Mouse (Mus musculus) intestine, postnatal 0 days (tissue): ENCODE results near the gene Sdf2l1. TPM values are rescaled to one million over a fixed set of nuclear protein-coding genes. Genes with fewer than 3 reads are reported as not detected.

Experiments
- ATAC-seq: fragments of 200-750 bp; cut with Nextera tagmentation; 2 replicates; pipeline ENCODE4 v1.8.0; 2017; ENCODE audit warnings: mild to moderate bottlenecking, moderate TSS enrichment, moderate library complexity
- H3K27ac ChIP-seq: fragments of 300-500 bp; sonication (generic); 2 replicates; pipeline ENCODE4 v1.5.1; 2014; ENCODE audit warnings: mild to moderate bottlenecking, low read depth, low read length, moderate library complexity
- H3K27me3 ChIP-seq: fragments of 300-500 bp; sonication (generic); replicated peaks from 2 replicates; pipeline ENCODE4 v1.6.1; 2014; ENCODE audit warnings: low read length, mixed read lengths; ENCODE audit not compliant: control insufficient read depth, insufficient read depth
- H3K36me3 ChIP-seq: fragments of 300-500 bp; sonication (generic); 2 replicates; pipeline ENCODE4 v1.6.1; 2014; ENCODE audit warnings: mild to moderate bottlenecking, moderate library complexity; ENCODE audit not compliant: control insufficient read depth, insufficient read depth
- H3K4me1 ChIP-seq: fragments of 300-500 bp; sonication (generic); replicated peaks from 2 replicates; pipeline ENCODE4 v1.6.1; 2014; ENCODE audit warnings: antibody characterized with exemption, low read length, mixed read lengths; ENCODE audit not compliant: control insufficient read depth, insufficient read depth
- H3K4me2 ChIP-seq: fragments of 300-500 bp; sonication (generic); replicated peaks from 2 replicates; pipeline ENCODE4 v1.6.1; 2014; ENCODE audit warnings: low read depth, mild to moderate bottlenecking, moderate library complexity
- H3K4me3 ChIP-seq: fragments of 300-500 bp; sonication (generic); 2 replicates; pipeline ENCODE4 v1.5.1; 2014; ENCODE audit warnings: low read depth, low read length
- H3K9ac ChIP-seq: fragments of 300-500 bp; sonication (generic); 2 replicates; pipeline ENCODE4 v1.6.1; 2014; ENCODE audit warnings: mild to moderate bottlenecking, low read depth, low read length
- H3K9me3 ChIP-seq: fragments of 300-500 bp; sonication (generic); 2 replicates; pipeline ENCODE4 v1.6.1; 2016; ENCODE audit warnings: mixed run types; ENCODE audit not compliant: control insufficient read depth
- CTCF ChIP-seq: sonication (generic); IDR thresholded peaks from 2 replicates; pipeline ENCODE4 v1.5.1; 2016; ENCODE audit warnings: low read depth, mild to moderate bottlenecking, control low read depth, antibody characterized with exemption, moderate library complexity
- WGBS: fragments of 180-500 bp; shearing (Covaris S2); extraction: QIAGEN DNeasy Blood & Tissue Kit; methylation state at CpG from one replicate; pipeline ENCODE4 v1.1.7; 2014; 5-methylcytosine and 5-hydroxymethylcytosine counted together
- polyA plus RNA-seq: library from polyadenylated mRNA; unstranded; fragments of >200 nt; fragmentation: Nextera tagmentation; extraction: Ambion mirVana; gene quantifications from 2 replicates; pipeline ENCODE4 v1.2.1, GENCODE M21; 2015

Gene Sdf2l1
- polyA plus RNA-seq, 1 experiment from 2014 or later, result 70.3 TPM

- H3K27me3 ChIP-seq, result no peaks in the 10 kb centered on the region
- H3K4me3 ChIP-seq, result no peak overlapping the region
- no peak for ATAC-seq
- no peak overlapping the region for H3K9ac ChIP-seq
- H3K9me3 ChIP-seq, result no peaks in the 10 kb centered on the region
- 87% methylated on average over 1 of the region's 1 CpGs for WGBS
- peaks cover 15% of the 10 kb centered on the region for H3K4me1 ChIP-seq
- H3K36me3 ChIP-seq, result peaks cover 5% of the 10 kb centered on the region; the same call in 1 of the 2 replicates
- no peak overlapping the region for H3K4me2 ChIP-seq
- H3K27ac ChIP-seq, result no peak overlapping the region
- TF ChIP-seq CTCF, result peak; percentile 92
These were observed 4.9 kb downstream of the Sdf2l1 start for GRCm38 (mm10) chr16:17127292-17127691.

- H3K4me3 ChIP-seq, result peak within 1 kb of the TSS; percentile 24
- under 1% methylated on average over 25 of the region's 25 CpGs for WGBS
- no peaks in the 10 kb centered on the region for H3K9me3 ChIP-seq
- H3K4me2 ChIP-seq, result peak within 1 kb of the TSS; percentile 68
- TF ChIP-seq CTCF, result peak; percentile 24; the same call in 1 of the 2 replicates
- peak; percentile 87 for ATAC-seq
- H3K27me3 ChIP-seq, result no peaks in the 10 kb centered on the region
- H3K9ac ChIP-seq, result peak within 1 kb of the TSS; percentile 13; the same call in 1 of the 2 replicates
- H3K36me3 ChIP-seq, result peaks cover 13% of the 10 kb centered on the region; the same call in 1 of the 2 replicates
- no peak within 1 kb of the TSS for H3K27ac ChIP-seq
- peaks cover 8% of the 10 kb centered on the region for H3K4me1 ChIP-seq
These were observed 7.2 kb downstream of the Sdf2l1 start, which contains the start of gene 2610318N02Rik for GRCm38 (mm10) chr16:17124871-17125520. TSS of gene 2610318N02Rik (minus strand) at chr16:17125167.

- no peak for ATAC-seq
- WGBS, result 7% methylated on average over 22 of the region's 22 CpGs
- Histone ChIP-seq H3K4me3 (peak overlapping the region; percentile 24), H3K36me3 (peaks cover 13% of the 10 kb centered on the region; the same call in 1 of the 2 replicates), H3K27me3 (no peaks in the 10 kb centered on the region), H3K4me1 (peaks cover 8% of the 10 kb centered on the region), H3K27ac (no peak overlapping the region), H3K9me3 (no peaks in the 10 kb centered on the region), H3K9ac (peak overlapping the region; percentile 13; the same call in 1 of the 2 replicates), H3K4me2 (peak overlapping the region; percentile 68)
- TF ChIP-seq CTCF, result no peak
These were observed 7.9 kb downstream of the Sdf2l1 start for GRCm38 (mm10) chr16:17124119-17124870.

- H3K4me3 ChIP-seq, result no peak overlapping the region
- no peak for ATAC-seq
- H3K9me3 ChIP-seq, result no peaks in the 10 kb centered on the region
- H3K27ac ChIP-seq, result no peak overlapping the region
- WGBS, result 66% methylated on average over 13 of the region's 14 CpGs
- no peak for TF ChIP-seq CTCF
- no peak overlapping the region for H3K4me2 ChIP-seq
- peaks cover 17% of the 10 kb centered on the region; the same call in 1 of the 2 replicates for H3K36me3 ChIP-seq
- no peak overlapping the region for H3K9ac ChIP-seq
- H3K27me3 ChIP-seq, result no peaks in the 10 kb centered on the region
- H3K4me1 ChIP-seq, result peaks cover 8% of the 10 kb centered on the region
These were observed 10.6 kb downstream of the Sdf2l1 start for GRCm38 (mm10) chr16:17121569-17121968.

- no peak for TF ChIP-seq CTCF
- no peaks in the 10 kb centered on the region for H3K4me1 ChIP-seq
- no peak for ATAC-seq
- WGBS, result 87% methylated on average over 5 of the region's 5 CpGs
- H3K27ac ChIP-seq, result no peak overlapping the region; the same call in 1 of the 2 replicates
- H3K27me3 ChIP-seq, result no peaks in the 10 kb centered on the region
- no peaks in the 10 kb centered on the region for H3K9me3 ChIP-seq
- no peak overlapping the region for H3K4me3 ChIP-seq
- H3K4me2 ChIP-seq, result no peak overlapping the region
- peaks cover 17% of the 10 kb centered on the region; the same call in 1 of the 2 replicates for H3K36me3 ChIP-seq
- H3K9ac ChIP-seq, result no peak overlapping the region
These were observed 14.8 kb downstream of the Sdf2l1 start for GRCm38 (mm10) chr16:17117309-17117799.
